Mouse (Mus musculus): ENCODE results near the gene Ccdc171. TPM values are rescaled to one million over a fixed set of nuclear protein-coding genes. Genes with fewer than 3 reads are reported as not detected.
"Not testable (repeated sequence)": the region's sequence is repeated elsewhere in the genome, so short reads cannot be mapped to it uniquely, and the experiment has no call there.

The Ccdc171 gene
- polyA plus RNA-seq, 1 experiment = 6.6 TPM

DNA sequence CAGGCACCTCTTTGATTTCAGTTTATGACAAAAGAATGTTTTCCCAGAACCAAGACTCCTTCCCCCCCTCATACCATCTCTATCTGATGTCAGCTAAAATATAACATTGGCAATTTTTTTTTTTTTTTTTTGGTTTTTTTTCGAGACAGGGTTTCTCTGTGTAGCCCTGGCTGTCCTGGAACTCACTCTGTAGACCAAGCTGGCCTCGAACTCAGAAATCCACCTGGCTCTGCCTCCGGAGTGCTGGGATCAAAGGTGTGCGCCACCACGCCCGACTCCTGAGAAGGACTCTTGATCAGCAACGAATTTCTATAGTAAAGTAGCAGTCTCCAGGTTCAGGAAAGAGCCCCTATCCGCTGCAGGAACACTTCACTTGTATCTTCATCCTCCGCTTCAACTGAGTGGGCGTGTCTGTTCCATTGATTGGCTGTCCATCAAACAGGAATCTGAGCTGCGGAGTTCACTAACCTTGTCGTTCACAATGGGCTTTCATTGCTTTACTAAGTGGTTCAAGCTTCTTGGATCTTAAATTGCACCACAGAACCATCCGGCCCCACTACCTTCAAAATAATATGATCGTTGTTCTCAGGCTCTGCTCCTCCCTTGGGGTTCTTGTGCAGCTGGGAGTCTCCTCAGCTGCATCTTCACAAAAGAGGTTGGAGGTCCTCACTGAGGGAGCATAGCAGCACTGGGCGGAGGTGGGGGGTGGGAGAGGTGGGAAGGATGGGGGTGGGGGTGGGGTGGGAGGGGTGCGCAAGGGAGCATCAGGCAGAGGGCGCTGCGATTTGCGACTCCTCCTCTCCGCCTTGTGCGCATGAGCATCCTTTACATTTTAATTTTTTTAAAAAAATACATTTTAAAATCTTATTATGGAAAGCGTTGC lies 24.9 kb upstream of the Ccdc171 start:
- Histone ChIP-seq H3K27ac (ENCODE audit: control insufficient read depth, insufficient read depth, low read depth, low read length, poor library complexity) (no peak overlapping the region), H3K4me3 (replicated peaks; ENCODE audit: control insufficient read depth, low read depth, low read length) (no peak overlapping the region), H3K4me1 (ENCODE audit: control insufficient read depth, insufficient read depth, low read length) (no peaks in the 10 kb centered on the region)
- TF ChIP-seq POLR2A (IDR thresholded peaks at IDR 0.05; ENCODE audit: borderline replicate concordance, control insufficient read depth, low read depth, low read length) (no peak), CTCF (IDR thresholded peaks at IDR 0.05; ENCODE audit: control insufficient read depth, insufficient read depth, low read length) (no peak)
- 51% methylated on average over 22 of the region's 22 CpGs for WGBS

DNA sequence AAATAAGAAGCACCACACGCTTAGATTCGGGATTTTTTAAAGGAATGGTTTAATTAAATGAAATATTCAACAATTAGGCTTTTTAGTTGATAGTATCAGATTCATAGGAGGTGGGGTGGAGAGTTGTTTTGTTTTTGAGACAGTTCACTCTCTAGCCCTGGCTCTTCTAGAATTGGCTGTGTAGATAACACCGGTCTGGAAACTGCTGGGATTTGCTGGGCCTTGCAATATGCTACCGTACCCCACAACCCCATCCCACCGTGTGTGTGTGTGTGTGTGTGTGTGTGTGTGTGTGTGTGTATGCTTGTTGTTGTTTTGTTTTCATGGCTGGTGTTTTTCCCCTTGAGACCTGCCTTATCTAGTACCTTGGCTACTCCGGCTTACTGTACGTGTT lies 24.3 kb upstream of the Ccdc171 start:
- TF ChIP-seq POLR2A (IDR thresholded peaks at IDR 0.05; ENCODE audit: borderline replicate concordance, control insufficient read depth, low read depth, low read length) = no peak
- TF ChIP-seq CTCF (IDR thresholded peaks at IDR 0.05; ENCODE audit: control insufficient read depth, insufficient read depth, low read length) = no peak
- 67% methylated on average over 7 of the region's 7 CpGs for WGBS
- Histone ChIP-seq H3K27ac (ENCODE audit: control insufficient read depth, insufficient read depth, low read depth, low read length, poor library complexity) (no peak overlapping the region), H3K4me1 (ENCODE audit: control insufficient read depth, insufficient read depth, low read length) (no peaks in the 10 kb centered on the region), H3K4me3 (replicated peaks; ENCODE audit: control insufficient read depth, low read depth, low read length) (no peak overlapping the region)

DNA sequence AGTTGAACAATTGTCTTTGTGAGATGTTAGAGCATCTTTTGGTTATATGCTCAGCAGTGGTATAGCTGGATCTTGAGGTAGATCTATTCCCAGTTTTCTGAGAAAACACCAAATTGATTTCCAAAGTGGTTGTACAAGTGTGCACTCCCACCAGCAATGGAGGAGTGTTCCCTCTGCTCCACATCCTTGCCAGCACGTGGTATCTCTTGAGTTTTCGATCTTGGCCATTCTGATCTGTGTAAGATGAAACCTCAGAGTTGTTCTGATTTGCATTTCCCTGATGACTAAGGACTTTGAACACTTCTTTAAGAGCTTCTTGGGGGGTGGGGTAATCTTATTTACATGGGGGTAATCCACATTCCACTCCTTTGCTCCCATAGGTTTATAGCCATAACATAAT lies 15.7 kb upstream of the Ccdc171 start:
- Histone ChIP-seq H3K27ac (ENCODE audit: control insufficient read depth, insufficient read depth, low read depth, low read length, poor library complexity) (no peak overlapping the region), H3K4me1 (ENCODE audit: control insufficient read depth, insufficient read depth, low read length) (no peaks in the 10 kb centered on the region), H3K4me3 (replicated peaks; ENCODE audit: control insufficient read depth, low read depth, low read length) (no peak overlapping the region)
- WGBS = 67% methylated on average over 2 of the region's 2 CpGs
- no peak for TF ChIP-seq POLR2A (IDR thresholded peaks at IDR 0.05; ENCODE audit: borderline replicate concordance, control insufficient read depth, low read depth, low read length)
- no peak for TF ChIP-seq CTCF (IDR thresholded peaks at IDR 0.05; ENCODE audit: control insufficient read depth, insufficient read depth, low read length)

DNA sequence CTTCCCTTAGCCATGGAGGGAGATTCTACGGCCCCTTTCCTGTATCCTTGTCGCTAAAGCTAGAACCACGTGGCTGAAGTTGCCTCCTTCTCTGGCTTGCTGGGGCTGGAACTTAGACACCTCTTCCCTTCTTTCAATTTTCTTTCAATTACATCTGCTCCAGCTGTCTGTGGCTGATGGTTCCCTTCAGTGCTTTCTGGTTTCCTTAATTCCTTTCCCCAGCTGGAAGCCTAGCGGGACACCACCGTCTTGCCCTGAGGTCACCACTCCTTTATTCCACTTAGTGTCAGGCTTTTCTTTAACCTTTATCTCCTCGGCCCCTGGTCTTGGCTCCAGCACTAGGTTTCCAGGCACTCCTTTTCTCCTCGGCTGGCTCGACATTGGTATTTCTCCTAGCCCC lies 14.3 kb upstream of the Ccdc171 start:
- Histone ChIP-seq H3K27ac (ENCODE audit: control insufficient read depth, insufficient read depth, low read depth, low read length, poor library complexity) (no peak overlapping the region), H3K4me3 (replicated peaks; ENCODE audit: control insufficient read depth, low read depth, low read length) (no peak overlapping the region), H3K4me1 (ENCODE audit: control insufficient read depth, insufficient read depth, low read length) (no peaks in the 10 kb centered on the region)
- TF ChIP-seq POLR2A (IDR thresholded peaks at IDR 0.05; ENCODE audit: borderline replicate concordance, control insufficient read depth, low read depth, low read length) (no peak), CTCF (IDR thresholded peaks at IDR 0.05; ENCODE audit: control insufficient read depth, insufficient read depth, low read length) (no peak)
- 86% methylated on average over 8 of the region's 8 CpGs for WGBS

DNA sequence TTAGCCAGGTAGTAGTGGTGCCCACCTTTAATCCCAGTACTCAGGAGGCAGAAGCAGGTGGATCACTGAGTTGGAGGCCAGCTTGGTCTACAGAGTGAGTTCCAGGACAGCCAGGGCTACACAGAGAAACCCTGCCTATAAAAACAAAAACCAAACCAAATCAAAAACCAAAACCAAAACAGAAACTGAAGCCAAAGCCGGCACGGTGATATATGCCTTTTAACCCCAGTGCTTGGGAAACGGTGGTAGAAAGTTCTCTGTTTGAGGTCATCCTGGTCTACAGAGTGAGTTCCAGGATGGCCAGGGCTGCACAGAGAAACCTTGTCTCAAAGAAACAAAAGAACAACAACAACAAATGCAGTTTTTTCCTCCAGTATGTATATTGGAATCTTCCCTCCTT lies 13.1 kb upstream of the Ccdc171 start:
- 12% methylated on average over 3 of the region's 3 CpGs for WGBS
- no peak for TF ChIP-seq CTCF (IDR thresholded peaks at IDR 0.05; ENCODE audit: control insufficient read depth, insufficient read depth, low read length)
- no peak for TF ChIP-seq POLR2A (IDR thresholded peaks at IDR 0.05; ENCODE audit: borderline replicate concordance, control insufficient read depth, low read depth, low read length)
- no peak overlapping the region for H3K27ac ChIP-seq (ENCODE audit: control insufficient read depth, insufficient read depth, low read depth, low read length, poor library complexity)
- H3K4me1 ChIP-seq (ENCODE audit: control insufficient read depth, insufficient read depth, low read length) = no peaks in the 10 kb centered on the region
- no peak overlapping the region for H3K4me3 ChIP-seq (replicated peaks; ENCODE audit: control insufficient read depth, low read depth, low read length)

DNA sequence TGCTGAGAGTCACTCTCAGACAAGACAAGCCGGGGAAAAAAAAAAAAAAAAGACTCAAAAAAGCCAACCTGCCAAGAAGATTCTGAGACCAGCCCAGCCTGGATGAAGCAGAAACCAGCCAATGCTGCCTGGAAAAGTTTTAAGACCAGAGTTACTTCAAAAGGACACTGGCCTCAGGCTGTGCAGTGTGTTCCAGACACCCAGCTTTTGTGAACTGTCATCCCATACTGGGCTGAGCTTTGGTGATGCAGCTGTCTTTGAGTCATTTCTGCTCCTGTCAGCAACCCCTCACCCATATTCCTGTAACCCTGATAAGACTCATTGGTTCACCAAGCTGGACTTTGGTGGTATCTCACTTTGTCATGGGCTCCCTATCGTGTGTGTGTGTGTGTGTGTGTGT lies 12.7 kb upstream of the Ccdc171 start:
- no peak overlapping the region for H3K27ac ChIP-seq (ENCODE audit: control insufficient read depth, insufficient read depth, low read depth, low read length, poor library complexity)
- TF ChIP-seq CTCF (IDR thresholded peaks at IDR 0.05; ENCODE audit: control insufficient read depth, insufficient read depth, low read length) = no peak
- TF ChIP-seq POLR2A (IDR thresholded peaks at IDR 0.05; ENCODE audit: borderline replicate concordance, control insufficient read depth, low read depth, low read length) = no peak
- H3K4me1 ChIP-seq (ENCODE audit: control insufficient read depth, insufficient read depth, low read length) = no peaks in the 10 kb centered on the region
- H3K4me3 ChIP-seq (replicated peaks; ENCODE audit: control insufficient read depth, low read depth, low read length) = no peak overlapping the region
- 27% methylated on average over 2 of the region's 2 CpGs for WGBS

DNA sequence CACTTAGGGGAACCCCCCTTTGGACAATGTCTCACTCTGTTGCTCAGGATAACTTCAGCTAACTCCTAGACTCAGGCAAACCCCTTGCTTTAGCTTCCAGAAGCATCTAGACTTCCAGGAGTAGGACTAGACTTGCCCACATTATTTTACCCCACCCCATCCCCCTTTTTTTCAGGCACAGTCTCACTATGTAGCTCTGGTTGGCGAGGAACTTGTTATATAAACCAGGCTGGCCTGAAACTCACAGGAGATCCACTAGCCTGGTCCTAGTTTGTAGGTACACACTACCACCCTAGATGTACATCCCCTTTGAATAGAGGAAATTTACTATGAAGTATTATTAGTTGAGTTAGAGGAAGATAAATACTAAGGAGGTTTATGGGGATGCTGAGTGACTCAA lies 11.2 kb upstream of the Ccdc171 start:
- 72% methylated on average over 1 of the region's 1 CpGs for WGBS
- Histone ChIP-seq H3K4me3 (replicated peaks; ENCODE audit: control insufficient read depth, low read depth, low read length) (no peak overlapping the region), H3K27ac (ENCODE audit: control insufficient read depth, insufficient read depth, low read depth, low read length, poor library complexity) (no peak overlapping the region), H3K4me1 (ENCODE audit: control insufficient read depth, insufficient read depth, low read length) (no peaks in the 10 kb centered on the region)
- TF ChIP-seq POLR2A (IDR thresholded peaks at IDR 0.05; ENCODE audit: borderline replicate concordance, control insufficient read depth, low read depth, low read length) (no peak), CTCF (IDR thresholded peaks at IDR 0.05; ENCODE audit: control insufficient read depth, insufficient read depth, low read length) (no peak)

DNA sequence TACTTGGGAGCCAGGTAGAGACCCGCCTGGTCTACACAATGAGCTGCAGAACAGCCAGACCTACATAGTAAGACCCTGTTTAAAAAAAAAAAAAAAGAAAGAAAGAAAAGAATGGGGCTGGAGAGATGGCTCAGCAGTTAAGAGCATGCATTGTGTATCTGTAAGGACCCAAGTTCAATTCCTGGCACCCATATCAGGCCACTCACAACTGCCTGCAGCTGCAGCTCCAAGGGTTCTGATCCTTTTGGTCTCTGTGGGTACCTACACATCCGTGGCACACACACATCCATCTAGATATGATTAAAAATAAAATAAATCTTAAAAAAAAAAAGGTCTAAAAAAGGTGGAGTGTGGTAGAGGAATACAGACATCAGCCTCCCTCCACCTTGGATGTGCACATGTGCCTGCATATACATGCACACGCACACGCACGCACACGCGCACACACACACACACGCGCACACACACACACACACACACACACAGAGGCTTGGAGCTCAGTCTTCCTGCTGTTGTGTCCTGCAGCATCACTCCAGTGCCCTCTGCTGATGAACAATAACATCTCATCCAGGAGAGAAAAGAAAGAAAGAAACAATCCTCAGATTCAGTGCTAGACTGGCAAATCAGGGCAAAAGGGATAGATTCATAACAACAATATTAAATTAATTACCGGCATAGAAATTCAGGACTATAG lies 10.2 kb upstream of the Ccdc171 start:
- WGBS = 80% methylated on average over 10 of the region's 10 CpGs
- Histone ChIP-seq H3K4me3 (replicated peaks; ENCODE audit: control insufficient read depth, low read depth, low read length) (no peak overlapping the region), H3K27ac (ENCODE audit: control insufficient read depth, insufficient read depth, low read depth, low read length, poor library complexity) (no peak overlapping the region), H3K4me1 (ENCODE audit: control insufficient read depth, insufficient read depth, low read length) (no peaks in the 10 kb centered on the region)
- TF ChIP-seq CTCF (IDR thresholded peaks at IDR 0.05; ENCODE audit: control insufficient read depth, insufficient read depth, low read length) (no peak), POLR2A (IDR thresholded peaks at IDR 0.05; ENCODE audit: borderline replicate concordance, control insufficient read depth, low read depth, low read length) (no peak)

DNA sequence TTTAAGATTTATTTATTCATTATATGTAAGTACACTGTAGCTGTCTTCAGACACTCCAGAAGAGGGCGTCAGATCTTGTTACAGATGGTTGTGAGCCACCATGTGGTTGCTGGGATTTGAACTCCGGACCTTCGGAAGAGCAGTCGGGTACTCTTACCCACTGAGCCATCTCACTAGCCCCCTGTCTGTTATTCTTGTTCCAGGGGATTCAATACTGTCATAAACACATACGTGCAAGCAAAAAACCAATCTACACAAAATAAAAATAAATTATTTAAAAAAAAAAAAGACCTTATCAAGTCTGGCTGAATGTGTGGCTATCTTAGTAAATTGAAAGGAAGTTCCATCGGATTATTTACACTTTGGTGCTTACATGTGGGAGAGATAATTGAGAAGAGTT lies 9.2 kb upstream of the Ccdc171 start:
- H3K4me1 ChIP-seq (ENCODE audit: control insufficient read depth, insufficient read depth, low read length); H3K4me3 ChIP-seq (replicated peaks; ENCODE audit: control insufficient read depth, low read depth, low read length); H3K27ac ChIP-seq (ENCODE audit: control insufficient read depth, insufficient read depth, low read depth, low read length, poor library complexity): not testable (repeated sequence)
- WGBS = 86% methylated on average over 5 of the region's 6 CpGs
